Mouse (Mus musculus) heart, embryonic 16.5 days (tissue): ENCODE results near the gene Olfr1099. TPM values are rescaled to one million over a fixed set of nuclear protein-coding genes. Genes with fewer than 3 reads are reported as not detected.

Experiments used
- ATAC-seq: fragments of 200-750 bp; cut with Nextera tagmentation; replicated peaks from 2 replicates; pipeline ENCODE4 v1.8.0; 2017; ENCODE audit warnings: moderate number of reproducible peaks; ENCODE audit not compliant: insufficient read depth, low FRiP score; ENCODE audit errors: extremely low read depth
- H3K27ac ChIP-seq: fragments of 300-500 bp; sonication (generic); 2 replicates; pipeline ENCODE4 v1.5.1; 2014; ENCODE audit warnings: mild to moderate bottlenecking, low read length, control low read depth, moderate library complexity
- H3K27me3 ChIP-seq: fragments of 300-500 bp; sonication (generic); 2 replicates; pipeline ENCODE4 v1.6.1; 2014; ENCODE audit warnings: low read length, mixed read lengths; ENCODE audit not compliant: control insufficient read depth, insufficient read depth
- H3K36me3 ChIP-seq: fragments of 300-500 bp; sonication (generic); 2 replicates; pipeline ENCODE4 v1.6.1; 2014; ENCODE audit not compliant: control insufficient read depth, insufficient read depth
- H3K4me1 ChIP-seq: fragments of 300-500 bp; sonication (generic); 2 replicates; pipeline ENCODE4 v1.6.1; 2014; ENCODE audit warnings: low read length, mixed read lengths; ENCODE audit not compliant: control insufficient read depth, insufficient read depth
- H3K4me2 ChIP-seq: fragments of 300-500 bp; sonication (generic); 2 replicates; pipeline ENCODE4 v1.6.1; 2014; ENCODE audit warnings: low read depth, mild to moderate bottlenecking, control low read depth, low read length
- H3K4me3 ChIP-seq: fragments of 300-500 bp; sonication (generic); 2 replicates; pipeline ENCODE4 v1.5.1; 2014; ENCODE audit warnings: mild to moderate bottlenecking, control low read depth, low read length
- H3K9ac ChIP-seq: fragments of 300-500 bp; sonication (generic); 2 replicates; pipeline ENCODE4 v1.6.1; 2014; ENCODE audit warnings: low read length, control low read depth
- H3K9me3 ChIP-seq: fragments of 300-500 bp; sonication (generic); replicated peaks from 2 replicates; pipeline ENCODE4 v1.6.1; 2016; ENCODE audit warnings: low read length; ENCODE audit not compliant: control insufficient read depth
- WGBS: fragments of 180-500 bp; shearing (Covaris S2); extraction: QIAGEN DNeasy Blood & Tissue Kit; methylation state at CpG from one replicate; pipeline ENCODE4 v1.1.7; 2014; 5-methylcytosine and 5-hydroxymethylcytosine counted together
- polyA plus RNA-seq: library from polyadenylated mRNA; unstranded; fragments of >200 nt; fragmentation: Nextera tagmentation; extraction: Ambion mirVana; gene quantifications from 2 replicates; pipeline ENCODE4 v1.2.1, GENCODE M21; 2015

Gene Olfr1099
- polyA plus RNA-seq: not detected in 2 replicates

- no peaks in the 10 kb centered on the region for H3K36me3 ChIP-seq
- H3K4me3 ChIP-seq: no peak within 1 kb of the TSS
- no peak within 1 kb of the TSS for H3K4me2 ChIP-seq
- no peak for ATAC-seq
- H3K27ac ChIP-seq: no peak within 1 kb of the TSS
- WGBS: 85% methylated on average over 1 of the region's 1 CpGs
- no peaks in the 10 kb centered on the region for H3K4me1 ChIP-seq
- H3K27me3 ChIP-seq: no peaks in the 10 kb centered on the region
- H3K9ac ChIP-seq: no peak within 1 kb of the TSS
- no peaks in the 10 kb centered on the region for H3K9me3 ChIP-seq
These were observed at the start of gene Olfr1099 for GRCm38 (mm10) chr2:86960593-86960992. TSS of gene Olfr1099 (minus strand) at chr2:86960693.

GRCm38 (mm10) chr2:86998098-86998497 lies 37.6 kb upstream of the Olfr1099 start, which contains the start of gene Olfr1102:
TSS of gene Olfr1102 (plus strand) at chr2:86998398.
- H3K4me1 ChIP-seq: no peaks in the 10 kb centered on the region
- H3K4me3 ChIP-seq: no peak within 1 kb of the TSS

GRCm38 (mm10) chr2:86991121-86991520 lies 30.6 kb upstream of the Olfr1099 start, which contains the start of gene Olfr1101:
TSS of gene Olfr1101 (minus strand) at chr2:86991221.
- no peak for ATAC-seq
- Histone ChIP-seq H3K27ac (no peak within 1 kb of the TSS), H3K36me3 (no peaks in the 10 kb centered on the region), H3K9ac (no peak within 1 kb of the TSS), H3K4me2 (no peak within 1 kb of the TSS), H3K4me3 (no peak within 1 kb of the TSS), H3K9me3 (no peaks in the 10 kb centered on the region), H3K27me3 (no peaks in the 10 kb centered on the region), H3K4me1 (no peaks in the 10 kb centered on the region)
- WGBS: 67% methylated on average over 3 of the region's 3 CpGs

More at GRCm38 (mm10) chr2:86998098-86998497, 37.6 kb upstream of the Olfr1099 start, which contains the start of gene Olfr1102:
- Histone ChIP-seq H3K9ac (no peak within 1 kb of the TSS), H3K9me3 (no peaks in the 10 kb centered on the region), H3K27ac (no peak within 1 kb of the TSS), H3K27me3 (no peaks in the 10 kb centered on the region), H3K36me3 (no peaks in the 10 kb centered on the region), H3K4me2 (no peak within 1 kb of the TSS)
- no peak for ATAC-seq

GRCm38 (mm10) chr2:86979854-86980253 lies 19.4 kb upstream of the Olfr1099 start, which contains the start of gene Olfr1100:
TSS of gene Olfr1100 (minus strand) at chr2:86979954.
- no peak within 1 kb of the TSS for H3K4me3 ChIP-seq
- H3K9ac ChIP-seq: no peak within 1 kb of the TSS
- no peaks in the 10 kb centered on the region for H3K9me3 ChIP-seq
- no peaks in the 10 kb centered on the region for H3K27me3 ChIP-seq
- H3K27ac ChIP-seq: no peak within 1 kb of the TSS
- no peaks in the 10 kb centered on the region for H3K4me1 ChIP-seq
- H3K36me3 ChIP-seq: no peaks in the 10 kb centered on the region
- ATAC-seq: no peak
- no peak within 1 kb of the TSS for H3K4me2 ChIP-seq
- WGBS: 67% methylated on average over 3 of the region's 3 CpGs

GRCm38 (mm10) chr2:86926557-86926956 lies 33.9 kb downstream of the Olfr1099 start:
- no peaks in the 10 kb centered on the region for H3K36me3 ChIP-seq
- ATAC-seq: no peak
- no peak overlapping the region for H3K9ac ChIP-seq
- H3K4me1 ChIP-seq: no peaks in the 10 kb centered on the region
- H3K9me3 ChIP-seq: no peaks in the 10 kb centered on the region
- no peaks in the 10 kb centered on the region for H3K27me3 ChIP-seq
- no peak overlapping the region for H3K4me3 ChIP-seq
- H3K4me2 ChIP-seq: no peak overlapping the region
- no peak overlapping the region for H3K27ac ChIP-seq

- Histone ChIP-seq H3K4me1 (no peaks in the 10 kb centered on the region), H3K36me3 (no peaks in the 10 kb centered on the region), H3K4me3 (no peak within 1 kb of the TSS), H3K4me2 (no peak within 1 kb of the TSS), H3K27ac (no peak within 1 kb of the TSS), H3K27me3 (no peaks in the 10 kb centered on the region), H3K9ac (no peak within 1 kb of the TSS), H3K9me3 (no peaks in the 10 kb centered on the region)
- WGBS: 86% methylated on average over 1 of the region's 1 CpGs
- ATAC-seq: no peak
These were observed 36.0 kb downstream of the Olfr1099 start, which contains the start of gene Olfr1098 for GRCm38 (mm10) chr2:86924445-86924844. TSS of gene Olfr1098 (minus strand) at chr2:86924545.

- no peaks in the 10 kb centered on the region for H3K27me3 ChIP-seq
- no peak for ATAC-seq
- no peaks in the 10 kb centered on the region for H3K9me3 ChIP-seq
- no peaks in the 10 kb centered on the region for H3K36me3 ChIP-seq
- H3K4me3 ChIP-seq: no peak overlapping the region
- no peak overlapping the region for H3K27ac ChIP-seq
- H3K4me1 ChIP-seq: no peaks in the 10 kb centered on the region
- H3K9ac ChIP-seq: no peak overlapping the region
- 72% methylated on average over 2 of the region's 2 CpGs for WGBS
- H3K4me2 ChIP-seq: no peak overlapping the region
These were observed 54.8 kb downstream of the Olfr1099 start for GRCm38 (mm10) chr2:86905647-86906046.

Other genes starting within 250 kb of the Olfr1099 start
- gene Olfr1089, start 227.0 kb downstream of the Olfr1099 start, polyA plus RNA-seq: not detected in 2 replicates
- not detected in 2 replicates for gene Olfr1090, start 201.7 kb downstream of the Olfr1099 start, polyA plus RNA-seq
- not detected in 2 replicates for gene Olfr1093, start 178.2 kb downstream of the Olfr1099 start, polyA plus RNA-seq
- not detected in 2 replicates for gene Olfr141, start 150.7 kb downstream of the Olfr1099 start, polyA plus RNA-seq
- not detected in 2 replicates for gene Olfr1094, start 136.0 kb downstream of the Olfr1099 start, polyA plus RNA-seq
- not detected in 2 replicates for gene Olfr1095, start 109.0 kb downstream of the Olfr1099 start, polyA plus RNA-seq
- gene Gm13723, start 85.9 kb downstream of the Olfr1099 start, polyA plus RNA-seq: not detected in 2 replicates
- gene Olfr1097, start 68.5 kb downstream of the Olfr1099 start, polyA plus RNA-seq: not detected in 2 replicates
- not detected in 2 replicates for gene Olfr1098, start 36.1 kb downstream of the Olfr1099 start, polyA plus RNA-seq
- not detected in 2 replicates for gene Olfr1100, start 19.3 kb upstream of the Olfr1099 start, polyA plus RNA-seq
- gene Olfr1101, start 30.5 kb upstream of the Olfr1099 start, polyA plus RNA-seq: not detected in 2 replicates
- not detected in 2 replicates for gene Olfr1102, start 37.7 kb upstream of the Olfr1099 start, polyA plus RNA-seq
- not detected in 2 replicates for gene Olfr1104, start 66.4 kb upstream of the Olfr1099 start, polyA plus RNA-seq
- not detected in 2 replicates for gene Olfr1105, start 75.8 kb upstream of the Olfr1099 start, polyA plus RNA-seq
- gene Olfr1106, start 91.6 kb upstream of the Olfr1099 start, polyA plus RNA-seq: not detected in 2 replicates
- gene Olfr1107, start 115.1 kb upstream of the Olfr1099 start, polyA plus RNA-seq: not detected in 2 replicates
- gene Olfr1109, start 135.3 kb upstream of the Olfr1099 start, polyA plus RNA-seq: not detected in 2 replicates
- gene Olfr259, start 153.9 kb upstream of the Olfr1099 start, polyA plus RNA-seq: not detected in 2 replicates
- not detected in 2 replicates for gene Olfr1110, start 179.6 kb upstream of the Olfr1099 start, polyA plus RNA-seq
- not detected in 2 replicates for gene Olfr1111, start 191.9 kb upstream of the Olfr1099 start, polyA plus RNA-seq
- gene Olfr1112, start 227.1 kb upstream of the Olfr1099 start, polyA plus RNA-seq: not detected in 2 replicates
- not detected in 2 replicates for gene Olfr1113, start 248.3 kb upstream of the Olfr1099 start, polyA plus RNA-seq